In genomic region chr10:42174283-42174682, GRCm38 (mm10) we compare ENCODE assay signal across 24 mouse cellular contexts.
"Had no signal": no experiment of that assay in that cellular context is flagged by ENCODE, and none has a peak within 500 bp of the region (broad histone marks: within the 10 kb centered on the region; RNA-seq: fewer than 3 reads in every experiment).

No protein-coding gene starts in this region.

- H3K27me3 ChIP-seq: kidney, embryonic 15.5 days; limb, embryonic 15.5 days; midbrain, embryonic 12.5 days; neural tube, embryonic 12.5 days; neural tube, embryonic 15.5 days had no signal

- H3K4me3 ChIP-seq: kidney, embryonic 15.5 days; left cerebral cortex, adult 2 months; limb, embryonic 15.5 days; midbrain, embryonic 12.5 days; neural tube, embryonic 12.5 days; neural tube, embryonic 15.5 days had no signal

- H3K27ac ChIP-seq: kidney, embryonic 15.5 days; left cerebral cortex, adult 2 months; limb, embryonic 15.5 days; liver, embryonic 14.5 days; macrophage; midbrain, embryonic 12.5 days; neural tube, embryonic 12.5 days; neural tube, embryonic 15.5 days; stomach, postnatal 0 days had no signal

- DNase-seq: kidney, adult 8-10 months; kidney, postnatal 10 days; kidney, postnatal 36 days; layer of hippocampus, postnatal 36 days; liver, postnatal 0 days; lung, embryonic 14.5 days; right cerebral cortex, adult 18-20 months; right cerebral cortex, postnatal 14 days; right cerebral cortex, postnatal 4 days; thymus, adult 2 months; thymus, postnatal 14 days; thymus, postnatal 4 days had no signal

- H3K4me1 ChIP-seq: midbrain, embryonic 12.5 days; neural tube, embryonic 15.5 days had no signal

- H3K9ac ChIP-seq: kidney, embryonic 15.5 days; limb, embryonic 15.5 days; liver, embryonic 14.5 days; liver, postnatal 0 days; lung, embryonic 14.5 days; midbrain, embryonic 12.5 days; neural tube, embryonic 12.5 days; neural tube, embryonic 15.5 days had no signal

- ATAC-seq: liver, postnatal 0 days; lung, postnatal 0 days; midbrain, embryonic 16.5 days had no signal

- H3K9me3 ChIP-seq: kidney, embryonic 15.5 days; limb, embryonic 15.5 days; midbrain, embryonic 12.5 days; neural tube, embryonic 12.5 days; neural tube, embryonic 15.5 days had no signal

- H3K4me2 ChIP-seq: kidney, embryonic 15.5 days; limb, embryonic 15.5 days; liver, embryonic 11.5 days; lung, embryonic 14.5 days; midbrain, embryonic 12.5 days; neural tube, embryonic 12.5 days; neural tube, embryonic 15.5 days had no signal

- H3K36me3 ChIP-seq: kidney, embryonic 15.5 days; midbrain, embryonic 12.5 days; neural tube, embryonic 12.5 days; neural tube, embryonic 15.5 days had no signal
